In the genomic region with DNA sequence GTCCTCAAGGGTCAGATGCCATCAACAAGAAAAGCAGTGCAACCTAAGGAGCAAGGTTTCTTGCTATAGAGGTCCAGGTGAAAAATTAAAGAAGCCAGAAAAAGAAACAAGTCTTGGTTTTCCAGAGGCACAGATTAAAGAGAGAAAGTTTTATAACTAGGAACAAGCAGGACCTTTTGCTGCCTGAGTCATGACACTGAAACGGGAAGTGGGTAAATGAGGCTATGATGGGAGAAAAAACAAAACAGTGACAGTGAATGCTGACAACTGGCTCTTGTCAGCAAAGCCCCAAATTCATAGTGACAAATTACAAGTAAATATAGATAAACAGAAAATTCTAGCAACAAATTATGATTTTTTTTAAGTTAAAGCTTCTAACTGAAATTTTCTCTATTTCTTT, we compare ENCODE assay signal across 3 mouse cellular contexts.
ATAC-seq and TF ChIP-seq lines count a peak whose summit lies in the region.
"Not testable (repeated sequence)": the region's sequence is repeated elsewhere in the genome, so short reads cannot be mapped to it uniquely, and the experiment has no call there.

No protein-coding gene starts in this region.

- peak overlapping the region; percentile 67; the same call in 1 of the 2 replicates for H3K27ac ChIP-seq in bone marrow macrophage, adult 2 months (ENCODE audit: insufficient read depth, low read depth, low read length)

- not testable (repeated sequence) for TF ChIP-seq POLR2A in bone marrow macrophage, adult 2 months (IDR thresholded peaks at IDR 0.05; ENCODE audit: borderline replicate concordance, low read depth, low read length)

- TF ChIP-seq CTCF in bone marrow macrophage, adult 2 months (IDR thresholded peaks at IDR 0.05; ENCODE audit: low read depth, low read length): not testable (repeated sequence)

- not testable (repeated sequence) for H3K4me3 ChIP-seq in bone marrow macrophage, adult 2 months (ENCODE audit: insufficient read depth, low read length)

- H3K4me1 ChIP-seq in bone marrow macrophage, adult 2 months (ENCODE audit: control insufficient read depth, insufficient read depth, low read length): not testable (repeated sequence)

- ATAC-seq in granulocyte monocyte progenitor cell, adult 5-6 weeks (replicated peaks; ENCODE audit: poor library complexity, severe bottlenecking): peak; percentile 52; the same call in 1 of the 2 replicates
- ATAC-seq in megakaryocyte, adult 5-6 weeks (ENCODE audit: poor library complexity, severe bottlenecking): peak; percentile 54
